Mouse (Mus musculus) liver, postnatal 0 days (tissue): Measurements from ENCODE around the gene Fip1l1. TPM values are rescaled to one million over a fixed set of nuclear protein-coding genes. Genes with fewer than 3 reads are reported as not detected.

Experiments
- ATAC-seq: fragments of 200-750 bp; cut with Nextera tagmentation; 2 replicates; pipeline ENCODE4 v1.8.0; 2017; ENCODE audit warnings: mild to moderate bottlenecking, moderate library complexity
- DNase-seq: peaks from one replicate; pipeline ENCODE4 v3.0.0-alpha.2; 2016
- H3K27ac ChIP-seq: fragments of 300-500 bp; sonication (generic); 2 replicates; pipeline ENCODE4 v1.5.1; 2014; ENCODE audit warnings: antibody characterized with exemption, moderate library complexity, mild to moderate bottlenecking, low read depth
- H3K27me3 ChIP-seq: fragments of 300-500 bp; sonication (generic); 2 replicates; pipeline ENCODE4 v1.6.1; 2014; ENCODE audit warnings: low read length, control low read depth, mixed read lengths; ENCODE audit not compliant: insufficient read depth
- H3K36me3 ChIP-seq: fragments of 300-500 bp; sonication (generic); replicated peaks from 2 replicates; pipeline ENCODE4 v1.6.1; 2014; ENCODE audit warnings: mild to moderate bottlenecking, control low read depth, low read length, moderate library complexity, mixed read lengths; ENCODE audit not compliant: insufficient read depth
- H3K4me1 ChIP-seq: fragments of 300-500 bp; sonication (generic); 2 replicates; pipeline ENCODE4 v1.6.1; 2014; ENCODE audit warnings: antibody characterized with exemption, mild to moderate bottlenecking, control low read depth; ENCODE audit not compliant: insufficient read depth
- H3K4me2 ChIP-seq: fragments of 300-500 bp; sonication (generic); 2 replicates; pipeline ENCODE4 v1.6.1; 2014; ENCODE audit warnings: low read depth, mild to moderate bottlenecking, low read length, moderate library complexity, mixed read lengths
- H3K4me3 ChIP-seq: fragments of 300-500 bp; sonication (generic); 2 replicates; pipeline ENCODE4 v1.5.1; 2014; ENCODE audit warnings: low read depth, low read length
- H3K9ac ChIP-seq: fragments of 300-500 bp; sonication (generic); replicated peaks from 2 replicates; pipeline ENCODE4 v1.6.1; 2014; ENCODE audit warnings: mild to moderate bottlenecking, moderate library complexity
- H3K9me3 ChIP-seq: fragments of 300-500 bp; sonication (generic); 2 replicates; pipeline ENCODE4 v1.6.1; 2016; ENCODE audit warnings: mild to moderate bottlenecking, control low read depth, low read length, mixed read lengths
- CTCF ChIP-seq: sonication (generic); IDR thresholded peaks from 2 replicates; pipeline ENCODE4 v1.5.1; 2016; ENCODE audit warnings: antibody characterized with exemption, low read depth
- EP300 ChIP-seq: IDR thresholded peaks from 2 replicates; pipeline ENCODE4 v1.6.1; 2016; ENCODE audit warnings: antibody characterized with exemption, low read depth, mild to moderate bottlenecking
- WGBS: fragments of 180-500 bp; shearing (Covaris S2); extraction: QIAGEN DNeasy Blood & Tissue Kit; methylation state at CpG from one replicate; pipeline ENCODE4 v1.1.7; 2014; ENCODE audit not compliant: insufficient replicate concordance; 5-methylcytosine and 5-hydroxymethylcytosine counted together
- polyA plus RNA-seq: library from polyadenylated mRNA; unstranded; fragments of >200 nt; fragmentation: Nextera tagmentation; extraction: Ambion mirVana; gene quantifications from 2 replicates; pipeline ENCODE4 v1.2.1, GENCODE M21; 2015

Gene Fip1l1
- polyA plus RNA-seq: 26.1 and 29.1 TPM in 2 replicates

GRCm38 (mm10) chr5:74535240-74536021 lies at the start of gene Fip1l1:
Gene Fip1l1 (plus strand): TSS chr5:74535449.
- TF ChIP-seq EP300: no peak
- TF ChIP-seq CTCF: no peak
- ATAC-seq: peak; percentile 84

GRCm38 (mm10) chr5:74492705-74493104 lies 42.5 kb upstream of the Fip1l1 start:
- no peaks in the 10 kb centered on the region for H3K27me3 ChIP-seq
- H3K36me3 ChIP-seq: no peaks in the 10 kb centered on the region
- no peak overlapping the region for H3K9ac ChIP-seq
- no peak overlapping the region for H3K27ac ChIP-seq
- H3K9me3 ChIP-seq: no peaks in the 10 kb centered on the region
- WGBS: 69% methylated on average over 3 of the region's 3 CpGs
- no peaks in the 10 kb centered on the region for H3K4me1 ChIP-seq
- TF ChIP-seq EP300 (no peak), CTCF (no peak)
- no peak overlapping the region for H3K4me2 ChIP-seq
- DNase-seq: no peak
- ATAC-seq: no peak
- H3K4me3 ChIP-seq: no peak overlapping the region

More at GRCm38 (mm10) chr5:74535240-74536021, at the start of gene Fip1l1:
- H3K27ac ChIP-seq: peak within 1 kb of the TSS; percentile 98
- DNase-seq: peak; percentile 97
- H3K9ac ChIP-seq: peak within 1 kb of the TSS; percentile 94
- peaks cover 17% of the 10 kb centered on the region for H3K36me3 ChIP-seq
- WGBS: under 1% methylated on average over 71 of the region's 73 CpGs
- H3K27me3 ChIP-seq: no peaks in the 10 kb centered on the region
- no peaks in the 10 kb centered on the region for H3K9me3 ChIP-seq
- H3K4me2 ChIP-seq: peak within 1 kb of the TSS; percentile 85
- H3K4me3 ChIP-seq: peak within 1 kb of the TSS; percentile 86
- peaks cover 24% of the 10 kb centered on the region for H3K4me1 ChIP-seq

DNA sequence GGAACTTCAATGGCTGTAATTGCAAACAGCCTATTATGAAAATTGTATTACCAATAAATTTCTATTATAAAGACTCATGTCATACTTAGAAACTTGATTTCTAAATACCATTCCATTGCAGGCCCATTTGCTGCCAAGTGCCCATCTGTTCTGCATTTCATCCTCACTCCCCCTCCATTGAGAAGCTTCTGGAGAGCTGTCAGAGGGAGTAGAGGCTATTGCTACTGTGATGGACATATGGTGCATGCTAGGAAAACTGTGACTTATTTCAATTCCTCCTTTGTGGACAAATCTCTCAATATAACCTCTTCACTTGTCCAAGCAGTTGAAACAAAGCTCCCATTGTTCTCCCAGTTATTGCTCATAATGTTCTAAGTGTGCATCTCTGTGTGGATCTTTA lies 23.6 kb upstream of the Fip1l1 start:
- ATAC-seq (no peak), DNase-seq (no peak)
- Histone ChIP-seq H3K27ac (no peak overlapping the region), H3K4me1 (no peaks in the 10 kb centered on the region), H3K9me3 (no peaks in the 10 kb centered on the region), H3K36me3 (no peaks in the 10 kb centered on the region), H3K27me3 (no peaks in the 10 kb centered on the region), H3K4me2 (no peak overlapping the region), H3K9ac (no peak overlapping the region), H3K4me3 (no peak overlapping the region)
- TF ChIP-seq EP300 (no peak), CTCF (no peak)

DNA sequence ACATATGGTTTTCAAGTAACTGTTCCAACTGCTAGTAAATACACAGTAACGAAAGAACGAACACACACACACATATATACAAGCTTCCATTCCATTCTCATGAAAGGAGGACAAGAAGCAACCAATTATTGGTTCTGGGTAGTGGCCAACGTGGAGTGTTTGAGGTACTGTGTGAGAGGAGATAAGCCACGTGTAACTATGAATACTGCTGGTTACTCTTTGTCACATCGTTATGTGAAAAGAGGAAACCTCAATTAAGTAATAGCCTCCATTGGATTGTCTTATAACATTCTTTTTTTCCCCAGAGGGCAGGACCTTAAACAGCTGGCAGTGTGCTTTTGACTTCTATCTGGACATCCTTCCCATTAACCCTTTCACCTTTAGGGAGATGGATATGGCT lies 8.2 kb upstream of the Fip1l1 start:
- no peak for ATAC-seq
- DNase-seq: no peak
- H3K4me3 ChIP-seq: no peak overlapping the region
- peaks cover 16% of the 10 kb centered on the region for H3K4me1 ChIP-seq
- TF ChIP-seq CTCF (no peak), EP300 (no peak)
- WGBS: 49% methylated on average over 5 of the region's 5 CpGs
- H3K4me2 ChIP-seq: no peak overlapping the region
- no peak overlapping the region for H3K27ac ChIP-seq
- no peaks in the 10 kb centered on the region for H3K9me3 ChIP-seq
- H3K9ac ChIP-seq: no peak overlapping the region
- H3K36me3 ChIP-seq: no peaks in the 10 kb centered on the region
- H3K27me3 ChIP-seq: no peaks in the 10 kb centered on the region

GRCm38 (mm10) chr5:74530785-74531184 lies 4.5 kb upstream of the Fip1l1 start:
- DNase-seq: no peak
- H3K9me3 ChIP-seq: no peaks in the 10 kb centered on the region
- peak overlapping the region; percentile 97 for H3K4me2 ChIP-seq
- H3K27ac ChIP-seq: no peak overlapping the region
- WGBS: 10% methylated on average over 16 of the region's 16 CpGs
- peak overlapping the region; percentile 90 for H3K4me3 ChIP-seq
- no peaks in the 10 kb centered on the region for H3K27me3 ChIP-seq
- peaks cover 22% of the 10 kb centered on the region for H3K4me1 ChIP-seq
- no peak for ATAC-seq
- no peaks in the 10 kb centered on the region for H3K36me3 ChIP-seq
- peak overlapping the region; percentile 78 for H3K9ac ChIP-seq
- TF ChIP-seq EP300: no peak
- TF ChIP-seq CTCF: no peak

GRCm38 (mm10) chr5:74531630-74532280 lies 3.5 kb upstream of the Fip1l1 start, which contains the start of gene Scfd2:
Gene Scfd2 (minus strand): TSS chr5:74531759.
- 4% methylated on average over 35 of the region's 35 CpGs for whole genome bisulfite sequencing
- Histone ChIP-seq H3K27ac (peak within 1 kb of the TSS; percentile 58), H3K9me3 (no peaks in the 10 kb centered on the region), H3K4me1 (peaks cover 23% of the 10 kb centered on the region), H3K9ac (peak within 1 kb of the TSS; percentile 78), H3K4me3 (peak within 1 kb of the TSS; percentile 90), H3K36me3 (no peaks in the 10 kb centered on the region), H3K4me2 (peak within 1 kb of the TSS; percentile 97), H3K27me3 (no peaks in the 10 kb centered on the region)
- no peak for TF ChIP-seq CTCF
- TF ChIP-seq EP300: peak; percentile 63; the same call in 1 of the 2 replicates
- ATAC-seq (peak; percentile 82), DNase-seq (peak; percentile 98)
